Mouse (Mus musculus) CD8-positive naive resting alpha-beta T cell, adult 2 months (primary cell): Measurements from ENCODE around the gene Olfr1472.
"Not testable (repeated sequence)": the region's sequence is repeated elsewhere in the genome, so short reads cannot be mapped to it uniquely, and the experiment has no call there.

ENCODE experiments used
- DNase-seq, 2 experiments: peaks; one replicate each; pipeline ENCODE4 v3.0.0; 2022; ENCODE audit warnings: low read depth in 2 of 2, low spot score in 2 of 2

The Olfr1472 gene

GRCm38 (mm10) chr19:13455986-13456385 is at the start of gene Olfr1472:
Gene Olfr1472, minus strand, starts transcription at chr19:13456086.
- DNase-seq: no peak

DNA sequence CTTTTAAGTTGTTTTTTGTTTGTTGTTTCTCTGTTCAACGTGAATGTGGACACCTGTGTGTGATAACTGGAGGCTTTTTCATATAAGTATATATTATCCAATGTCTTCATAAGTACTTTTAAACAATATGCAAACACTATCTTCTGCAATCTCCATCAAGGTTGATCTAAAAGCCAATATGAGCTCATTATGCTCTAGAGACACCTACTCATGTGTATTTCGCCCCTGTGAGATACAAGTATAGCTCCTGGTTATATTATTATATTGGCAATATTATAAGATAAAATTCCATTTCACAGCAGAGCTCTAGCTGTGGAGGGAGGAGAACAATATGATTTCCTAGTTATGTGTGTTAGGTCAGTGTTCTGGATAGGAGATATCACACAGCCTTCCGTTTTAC is 44.4 kb upstream of the Olfr1472 start, which contains the start of gene Olfr1477:
TSS of gene Olfr1477 (plus strand) at position 301 of the 400 bp plus-strand sequence.
- DNase-seq: no peak

DNA sequence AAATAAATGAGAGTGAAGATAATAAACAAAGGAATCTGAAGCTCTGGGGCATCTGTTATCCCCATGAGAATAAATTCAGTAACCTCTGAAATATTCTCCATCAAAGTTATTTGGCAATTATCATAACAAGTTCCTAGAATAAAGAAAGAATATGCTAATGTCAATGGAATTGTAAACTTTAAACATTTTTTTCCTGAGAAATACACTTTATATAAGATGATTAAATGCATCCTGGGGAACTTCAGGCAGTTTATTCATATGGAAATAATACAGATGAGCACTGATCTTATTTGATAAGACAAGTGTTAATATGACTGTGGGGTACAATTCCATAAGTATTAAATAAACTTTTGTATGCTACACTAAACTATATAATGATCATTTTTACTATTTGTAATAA is 24.2 kb upstream of the Olfr1472 start, which contains the start of gene Olfr1475:
TSS of gene Olfr1475 (minus strand) at position 101 of the 400 bp plus-strand sequence.
- no peak for DNase-seq

GRCm38 (mm10) chr19:13469265-13469664 is 13.4 kb upstream of the Olfr1472 start, which contains the start of gene Olfr1474:
Gene Olfr1474, plus strand, starts transcription at chr19:13469565.
- DNase-seq: not testable (repeated sequence)

- DNase-seq: not testable (repeated sequence)
Measured at GRCm38 (mm10) chr19:13443109-13443508, 12.8 kb downstream of the Olfr1472 start, which contains the start of gene Olfr1471. Gene Olfr1471, plus strand, starts transcription at chr19:13443409.

GRCm38 (mm10) chr19:13407549-13407948 is 48.3 kb downstream of the Olfr1472 start, which contains the start of gene Olfr1469:
Gene Olfr1469, plus strand, starts transcription at chr19:13407849.
- DNase-seq: no peak
